ENCODE assay signal across 9 mouse cellular contexts in genomic region chr1:165536079-165536675, GRCm38 (mm10). TPM values are rescaled to one million over a fixed set of nuclear protein-coding genes. Genes with fewer than 3 reads are reported as not detected.
A peak's percentile ranks its signal among the peaks of the same experiment; 100 is the strongest.
DNase-seq lines count a peak whose midpoint lies in the region; ATAC-seq and TF ChIP-seq lines count a peak whose summit lies in the region.
"Had no signal": no experiment of that assay in that cellular context is flagged by ENCODE, and none has a peak within 500 bp of the region (broad histone marks: within the 10 kb centered on the region; RNA-seq: fewer than 3 reads in every experiment).

No protein-coding gene starts in this region.

- intact Hi-C loops in heart, postnatal 36 days (cut with DNase I) = no loop called here

- H3ac ChIP-seq in myocyte (ENCODE audit: control insufficient read depth, insufficient read length) = no peak overlapping the region

- no peak for DNase-seq in frontal cortex, postnatal 25 days (ENCODE audit: low spot score in 2 of 2)
- DNase-seq in brain, adult 2 months (ENCODE audit: low read depth, low spot score) = peak; percentile 19
- peak; percentile 11 to 29 for DNase-seq in heart, postnatal 36 days
- no peak for DNase-seq in neural tube, embryonic 10.5 days (ENCODE audit: extremely low spot score, low spot score)
- no peak for DNase-seq in layer of hippocampus, postnatal 10 days (ENCODE audit: low spot score in 2 of 2)
- DNase-seq in embryo, embryonic 9.5 days (ENCODE audit: extremely low spot score) = no peak

- H3K36me3 ChIP-seq in myocyte (ENCODE audit: control insufficient read depth, insufficient read depth) = no peaks in the 10 kb centered on the region
- H3K36me3 ChIP-seq: hindbrain, embryonic 15.5 days had no signal

- ATAC-seq in frontal cortex, adult (ENCODE audit: low TSS enrichment) = peak; percentile 25; the same call in 1 of the 2 replicates

- H3K79me2 ChIP-seq in myocyte (ENCODE audit: control insufficient read depth, insufficient read depth) = no peaks in the 10 kb centered on the region

- H3K27me3 ChIP-seq in myocyte (ENCODE audit: control insufficient read depth, insufficient read depth, insufficient read length) = no peaks in the 10 kb centered on the region
- H3K27me3 ChIP-seq: hindbrain, embryonic 15.5 days had no signal

- TF ChIP-seq POLR2A in myocyte (IDR thresholded peaks at IDR 0.05; ENCODE audit: insufficient read length, low read depth) = no peak

- no peak overlapping the region for H3K4me3 ChIP-seq in myocyte
- H3K4me3 ChIP-seq: hindbrain, embryonic 15.5 days had no signal

- H3K4me2 ChIP-seq in myocyte (ENCODE audit: low read depth) = peak overlapping the region; percentile 57
- H3K4me2 ChIP-seq: hindbrain, embryonic 15.5 days had no signal

TF ChIP-seq in myocyte, 11 proteins besides CTCF, POLR2A, EP300 and RAD21:
- TF ChIP-seq USF1 (IDR thresholded peaks at IDR 0.05; ENCODE audit: low read depth) = no peak
- TF ChIP-seq POLR2AphosphoS2 (IDR thresholded peaks at IDR 0.05; ENCODE audit: insufficient read length, low read depth) = no peak
- TF ChIP-seq MYOD1 (IDR thresholded peaks at IDR 0.05; ENCODE audit: control insufficient read depth in 1 of 3, insufficient read length in 2 of 3, low read depth in 2 of 3) = no peak
- TF ChIP-seq MAX (IDR thresholded peaks at IDR 0.05; ENCODE audit: low read depth) = no peak
- no peak for TF ChIP-seq MYOG (IDR thresholded peaks at IDR 0.05; ENCODE audit: control insufficient read depth in 1 of 3, insufficient read depth in 1 of 3, insufficient read length in 2 of 3, low read depth in 2 of 3)
- TF ChIP-seq REST (IDR thresholded peaks at IDR 0.05; ENCODE audit: insufficient read depth, insufficient read length) = no peak
- no peak for TF ChIP-seq E2F4 (IDR thresholded peaks at IDR 0.05; ENCODE audit: insufficient read depth)
- no peak for TF ChIP-seq TCF3 (IDR thresholded peaks at IDR 0.05; ENCODE audit: insufficient read length, low read depth)
- no peak for TF ChIP-seq TCF12 (IDR thresholded peaks at IDR 0.05; ENCODE audit: insufficient read depth, poor library complexity, severe bottlenecking)
- TF ChIP-seq CEBPB (IDR thresholded peaks at IDR 0.05; ENCODE audit: insufficient read depth, poor library complexity, severe bottlenecking) = no peak
- TF ChIP-seq SRF (IDR thresholded peaks at IDR 0.05; ENCODE audit: control insufficient read depth, insufficient read length, low read depth) = no peak

RNA-seq across cellular contexts. Expression of gene Adcy10, which starts 51.2 kb away (rescaled TPM):
- not detected for total RNA-seq in heart, postnatal 36 days (2021)
- not detected for polyA plus RNA-seq in myocyte (2012; fragmentation: generic; extraction: Trizol)
- total RNA-seq in layer of hippocampus, postnatal 10 days (2021) = under 1 TPM in 1 of 2 experiments, not detected in 1; 0.55 TPM

Comparison
In these comparisons a context has a peak if more than half of its experiments do, and no peak if none do; other contexts are left out.
1. DNase-seq: peak in brain, adult 2 months (single experiment) and heart, postnatal 36 days (2 of 2); none in frontal cortex, postnatal 25 days (0 of 2), neural tube, embryonic 10.5 days (single experiment), layer of hippocampus, postnatal 10 days (0 of 2) and embryo, embryonic 9.5 days (single experiment).